Mouse (Mus musculus) CH12.LX (cell line): ENCODE data around the gene Wnk4.

Experiments used
- BHLHE40 ChIP-seq: IDR thresholded peaks from 2 replicates; pipeline ENCODE4 v1.6.1; 2011; ENCODE audit warnings: mild to moderate bottlenecking, low read depth, low read length, improper control_type of control experiment
- CHD1 ChIP-seq: IDR thresholded peaks from 2 replicates; pipeline ENCODE4 v1.6.1; 2012; ENCODE audit warnings: low read depth, low read length, improper control_type of control experiment, inconsistent platforms
- CHD2 ChIP-seq: IDR thresholded peaks from 2 replicates; pipeline ENCODE4 v1.6.1; 2011; ENCODE audit warnings: low read length, improper control_type of control experiment
- CTCF ChIP-seq, 2 experiments: IDR thresholded peaks in 1 of 2; conservative IDR thresholded peaks in 1 of 2; 2 replicates each; pipeline ENCODE4 v1.5.1; 2011 to 2012; ENCODE audit warnings: low read depth in 2 of 2, low read length in 2 of 2, improper control_type of control experiment in 1 of 2, inconsistent platforms in 1 of 2, mild to moderate bottlenecking in 1 of 2, moderate library complexity in 1 of 2
- EP300 ChIP-seq: IDR thresholded peaks from 2 replicates; pipeline ENCODE4 v1.6.1; 2011; ENCODE audit warnings: low read length, improper control_type of control experiment
- MAX ChIP-seq: IDR thresholded peaks from 2 replicates; pipeline ENCODE4 v1.6.1; 2011; ENCODE audit warnings: low read length, improper control_type of control experiment
- MXI1 ChIP-seq: IDR thresholded peaks from 2 replicates; pipeline ENCODE4 v1.6.1; 2011; ENCODE audit warnings: mild to moderate bottlenecking, low read depth, low read length, improper control_type of control experiment
- POLR2A ChIP-seq: IDR thresholded peaks from 2 replicates; pipeline ENCODE4 v1.6.1; 2011; ENCODE audit warnings: low read depth, mild to moderate bottlenecking, improper control_type of control experiment, low read length
- RCOR1 ChIP-seq: conservative IDR thresholded peaks from 2 replicates; pipeline ENCODE4 v1.6.1; 2012; ENCODE audit warnings: low read depth, mild to moderate bottlenecking, inconsistent platforms, low read length, improper control_type of control experiment
- TBP ChIP-seq: conservative IDR thresholded peaks from 2 replicates; pipeline ENCODE4 v1.6.1; 2011; ENCODE audit warnings: low read depth, low read length, improper control_type of control experiment
- USF1 ChIP-seq: IDR thresholded peaks from 2 replicates; pipeline ENCODE4 v1.6.1; 2014; ENCODE audit warnings: low read depth, mild to moderate bottlenecking, inconsistent platforms, low read length, improper control_type of control experiment
- ZC3H11A ChIP-seq: IDR thresholded peaks from 2 replicates; pipeline ENCODE4 v1.6.1; 2012; ENCODE audit warnings: low read depth, mild to moderate bottlenecking, inconsistent platforms, low read length, improper control_type of control experiment
- ZMIZ1 ChIP-seq: IDR thresholded peaks from 2 replicates; pipeline ENCODE4 v1.6.1; 2012; ENCODE audit warnings: low read depth, mild to moderate bottlenecking, inconsistent platforms, low read length, improper control_type of control experiment

DNA sequence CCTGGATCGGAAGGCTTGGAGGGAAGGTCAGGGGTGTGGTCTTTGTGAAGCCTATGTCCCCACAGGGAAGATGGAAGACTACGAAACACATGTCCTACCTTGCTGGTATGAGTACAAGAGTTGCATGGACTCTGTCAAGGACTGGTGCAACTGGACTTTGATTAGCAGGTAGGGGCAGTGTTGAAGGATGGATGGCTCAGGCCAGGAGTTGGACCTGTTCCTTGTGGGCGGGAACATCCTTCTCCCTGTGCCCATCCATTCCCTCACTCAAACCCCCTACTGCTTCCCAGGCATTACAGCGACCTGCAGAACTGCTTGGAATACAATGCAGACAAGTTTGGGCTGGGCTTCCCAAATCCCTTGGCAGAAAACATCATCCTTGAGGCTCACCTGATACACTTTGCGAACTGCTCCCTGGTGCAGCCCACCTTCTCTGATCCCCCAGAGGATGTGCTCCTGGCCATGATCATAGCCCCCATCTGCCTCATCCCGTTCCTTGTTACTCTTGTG lies 12.8 kb upstream of the Wnk4 start:
- TF ChIP-seq CTCF (conservative IDR thresholded peaks at IDR 0.05 in 1 of 2, IDR thresholded peaks at IDR 0.05 in 1 of 2; ENCODE audit: low read depth in 2 of 2, low read length in 2 of 2), result no peak
- TF ChIP-seq RCOR1, result no peak
- no peak for TF ChIP-seq CHD1
- TF ChIP-seq MXI1, result no peak
- no peak for TF ChIP-seq EP300
- no peak for TF ChIP-seq CHD2
- TF ChIP-seq POLR2A, result no peak
- TF ChIP-seq USF1, result no peak
- no peak for TF ChIP-seq BHLHE40
- no peak for TF ChIP-seq MAX
- no peak for TF ChIP-seq ZMIZ1
- no peak for TF ChIP-seq TBP
- no peak for TF ChIP-seq ZC3H11A
